Mouse (Mus musculus) heart, embryonic 14.5 days (tissue): ENCODE measurements around the gene Matn4. TPM values are rescaled to one million over a fixed set of nuclear protein-coding genes. Genes with fewer than 3 reads are reported as not detected.
A peak's percentile ranks its signal among the peaks of the same experiment; 100 is the strongest.

Experiments
- ATAC-seq: fragments of 200-750 bp; cut with Nextera tagmentation; 2 replicates; pipeline ENCODE4 v1.8.0; 2017; ENCODE audit warnings: low read depth, moderate TSS enrichment; ENCODE audit not compliant: insufficient number of reproducible peaks, insufficient read depth, low FRiP score
- H3K27ac ChIP-seq, 2 experiments: fragments of 200-500 bp in 1 of 2; fragments of 300-500 bp in 1 of 2; sonication (generic) in 1 of 2; replicated peaks in 1 of 2; 2 replicates each; pipeline ENCODE4 v1.5.1; 2012 to 2014; ENCODE audit warnings: low read depth in 2 of 2, low read length in 2 of 2, control low read depth in 1 of 2, mild to moderate bottlenecking in 1 of 2, mixed read lengths in 1 of 2; ENCODE audit not compliant: control insufficient read depth in 1 of 2, insufficient read depth in 1 of 2
- H3K27me3 ChIP-seq: fragments of 300-500 bp; sonication (generic); 2 replicates; pipeline ENCODE4 v1.6.1; 2014; ENCODE audit warnings: mild to moderate bottlenecking, low read length, control low read depth; ENCODE audit not compliant: control insufficient read depth, insufficient read depth
- H3K36me3 ChIP-seq: fragments of 300-500 bp; sonication (generic); 2 replicates; pipeline ENCODE4 v1.6.1; 2014; ENCODE audit warnings: mild to moderate bottlenecking, control low read depth, low read length, mixed read lengths; ENCODE audit not compliant: control insufficient read depth, insufficient read depth
- H3K4me1 ChIP-seq, 2 experiments: fragments of 200-500 bp in 1 of 2; fragments of 300-500 bp in 1 of 2; sonication (generic) in 1 of 2; 2 replicates each; pipeline ENCODE4 v1.6.1; 2012 to 2014; ENCODE audit warnings: low read length in 2 of 2, control low read depth in 1 of 2, mixed read lengths in 1 of 2; ENCODE audit not compliant: control insufficient read depth in 2 of 2, insufficient read depth in 2 of 2
- H3K4me2 ChIP-seq: fragments of 300-500 bp; sonication (generic); 2 replicates; pipeline ENCODE4 v1.6.1; 2014; ENCODE audit warnings: mild to moderate bottlenecking, low read length
- H3K4me3 ChIP-seq, 2 experiments: fragments of 200-500 bp in 1 of 2; fragments of 300-500 bp in 1 of 2; sonication (generic) in 1 of 2; 2 replicates each; pipeline ENCODE4 v1.5.1; 2012 to 2014; ENCODE audit warnings: low read length in 2 of 2, mild to moderate bottlenecking in 2 of 2, control low read depth in 1 of 2, low read depth in 1 of 2, moderate library complexity in 1 of 2; ENCODE audit not compliant: control insufficient read depth in 1 of 2, insufficient read depth in 1 of 2
- H3K9ac ChIP-seq: fragments of 300-500 bp; sonication (generic); 2 replicates; pipeline ENCODE4 v1.6.1; 2014; ENCODE audit warnings: mild to moderate bottlenecking, low read length
- H3K9me3 ChIP-seq: fragments of 300-500 bp; sonication (generic); 2 replicates; pipeline ENCODE4 v1.6.1; 2016; ENCODE audit warnings: low read length, control low read depth; ENCODE audit not compliant: control insufficient read depth
- WGBS: fragments of 180-500 bp; shearing (Covaris S2); extraction: QIAGEN DNeasy Blood & Tissue Kit; methylation state at CpG from one replicate; pipeline ENCODE4 v1.1.7; 2014; 5-methylcytosine and 5-hydroxymethylcytosine counted together
- polyA plus RNA-seq: library from polyadenylated mRNA; unstranded; fragments of >200 nt; fragmentation: Nextera tagmentation; extraction: Ambion mirVana; gene quantifications from 2 replicates; pipeline ENCODE4 v1.2.1, GENCODE M21; 2014

Matn4 gene
- polyA plus RNA-seq = 0.97 and 1.4 TPM in 2 replicates

- H3K27ac ChIP-seq = no peak within 1 kb of the TSS
- H3K9ac ChIP-seq = peak within 1 kb of the TSS; percentile 49; the same call in 1 of the 2 replicates
- no peak for ATAC-seq
- H3K4me2 ChIP-seq = peak within 1 kb of the TSS; percentile 73
- H3K27me3 ChIP-seq = peaks cover 100% of the 10 kb centered on the region
- no peaks in the 10 kb centered on the region for H3K36me3 ChIP-seq
- peaks cover 11 to 26% of the 10 kb centered on the region in 2 experiments; a peak in 3 of 4 replicates for H3K4me1 ChIP-seq
- 11% methylated on average over 9 of the region's 9 CpGs for WGBS
- H3K4me3 ChIP-seq = peak within 1 kb of the TSS; percentile 37 to 41
- no peaks in the 10 kb centered on the region for H3K9me3 ChIP-seq
Observed at GRCm38 (mm10) chr2:164405060-164405459, at the start of gene Matn4. TSS of gene Matn4 (minus strand) at chr2:164405160.

- Histone ChIP-seq H3K4me3 (no peak overlapping the region), H3K27ac (peak overlapping the region in 1 of 2 experiments; percentile 48; a peak in 2 of 4 replicates), H3K4me2 (no peak overlapping the region), H3K27me3 (no peaks in the 10 kb centered on the region), H3K36me3 (no peaks in the 10 kb centered on the region), H3K9ac (no peak overlapping the region), H3K9me3 (peaks cover 5% of the 10 kb centered on the region; the same call in 1 of the 2 replicates), H3K4me1 (peaks cover 45 to 64% of the 10 kb centered on the region in 2 experiments)
- WGBS = 66% methylated on average over 7 of the region's 7 CpGs
- no peak for ATAC-seq
Observed at GRCm38 (mm10) chr2:164453887-164454500, 49.0 kb upstream of the Matn4 start.

- H3K36me3 ChIP-seq = no peaks in the 10 kb centered on the region
- peaks cover 5% of the 10 kb centered on the region; the same call in 1 of the 2 replicates for H3K9me3 ChIP-seq
- no peak overlapping the region for H3K4me3 ChIP-seq
- H3K27me3 ChIP-seq = no peaks in the 10 kb centered on the region
- peak overlapping the region; percentile 65 to 78 for H3K27ac ChIP-seq
- H3K4me2 ChIP-seq = peak overlapping the region; percentile 42
- ATAC-seq = peak; percentile 81
- peaks cover 48 to 69% of the 10 kb centered on the region in 2 experiments for H3K4me1 ChIP-seq
- WGBS = 16% methylated on average over 14 of the region's 14 CpGs
- no peak overlapping the region for H3K9ac ChIP-seq
Observed at GRCm38 (mm10) chr2:164453047-164453757, 48.2 kb upstream of the Matn4 start.

GRCm38 (mm10) chr2:164452000-164452676, 47.2 kb upstream of the Matn4 start:
- Histone ChIP-seq H3K4me2 (peak overlapping the region; percentile 42), H3K4me1 (peaks cover 48 to 69% of the 10 kb centered on the region in 2 experiments), H3K4me3 (no peak overlapping the region), H3K27me3 (no peaks in the 10 kb centered on the region), H3K36me3 (no peaks in the 10 kb centered on the region), H3K9ac (no peak overlapping the region), H3K9me3 (peaks cover 5% of the 10 kb centered on the region; the same call in 1 of the 2 replicates), H3K27ac (peak overlapping the region; percentile 65 to 78)
- 0 out of 2 replicates have a peak, but pooled peaks have one; percentile 57 for ATAC-seq
- WGBS = 29% methylated on average over 13 of the region's 13 CpGs

- Histone ChIP-seq H3K4me3 (no peak overlapping the region), H3K27ac (peak overlapping the region; percentile 30 to 55; a peak in 2 of 4 replicates), H3K4me2 (peak overlapping the region; percentile 17; the same call in 1 of the 2 replicates), H3K27me3 (no peaks in the 10 kb centered on the region), H3K9ac (0 out of 2 replicates have a peak overlapping the region, but pooled peaks have one; percentile 12), H3K36me3 (no peaks in the 10 kb centered on the region), H3K9me3 (peaks cover 5% of the 10 kb centered on the region; the same call in 1 of the 2 replicates), H3K4me1 (peaks cover 32 to 44% of the 10 kb centered on the region in 2 experiments)
- ATAC-seq = no peak
- WGBS = 39% methylated on average over 14 of the region's 14 CpGs
Observed at GRCm38 (mm10) chr2:164449341-164450042, 44.5 kb upstream of the Matn4 start.

GRCm38 (mm10) chr2:164448921-164449320, 44.0 kb upstream of the Matn4 start:
- WGBS = 42% methylated on average over 5 of the region's 5 CpGs
- Histone ChIP-seq H3K4me3 (no peak overlapping the region), H3K4me2 (0 out of 2 replicates have a peak overlapping the region, but pooled peaks have one; percentile 17), H3K27ac (peak overlapping the region in 1 of 2 experiments; percentile 55; a peak in 1 of 4 replicates), H3K9me3 (peaks cover 5% of the 10 kb centered on the region; the same call in 1 of the 2 replicates), H3K4me1 (peaks cover 28 to 39% of the 10 kb centered on the region in 2 experiments), H3K27me3 (no peaks in the 10 kb centered on the region), H3K36me3 (no peaks in the 10 kb centered on the region), H3K9ac (no peak overlapping the region)
- no peak for ATAC-seq

- Histone ChIP-seq H3K27me3 (no peaks in the 10 kb centered on the region), H3K9ac (no peak overlapping the region), H3K27ac (no peak overlapping the region), H3K4me2 (no peak overlapping the region), H3K4me3 (no peak overlapping the region), H3K36me3 (no peaks in the 10 kb centered on the region), H3K4me1 (peaks cover 26 to 36% of the 10 kb centered on the region in 2 experiments), H3K9me3 (peaks cover 5% of the 10 kb centered on the region; the same call in 1 of the 2 replicates)
- no peak for ATAC-seq
- 96% methylated on average over 1 of the region's 1 CpGs for WGBS
Observed at GRCm38 (mm10) chr2:164448140-164448539, 43.2 kb upstream of the Matn4 start.
